Mouse (Mus musculus): ENCODE measurements at regions not wholly inside any gene's neighbourhood (a gene's known extent, or its start where the extent isn't known, plus 50 kb on each side); places are given as distances from the start of the nearest gene placed in this dataset. TPM values are rescaled to one million over a fixed set of nuclear protein-coding genes. Genes with fewer than 3 reads are reported as not detected.

Small RNAs in the stretch of these regions (microRNA-seq; reads per million reads assigned to microRNA genes)
- gene Gm27760 = not detected

Measured in lung, embryonic 16.5 days (tissue).